Mouse (Mus musculus) stomach, postnatal 0 days (tissue): ENCODE measurements at regions not wholly inside any gene's neighbourhood (a gene's known extent, or its start where the extent isn't known, plus 50 kb on each side); places are given as distances from the start of the nearest gene placed in this dataset.

Experiments
- CTCF ChIP-seq: IDR thresholded peaks from 2 replicates; pipeline ENCODE4 v1.5.1; 2016; ENCODE audit warnings: antibody characterized with exemption, low read depth, mild to moderate bottlenecking, moderate library complexity
- EP300 ChIP-seq: optimal IDR thresholded peaks from 2 replicates; pipeline ENCODE3; 2016; ENCODE audit warnings: antibody characterized with exemption

- TF ChIP-seq CTCF (no peak), EP300 (no peak)
Observed at GRCm38 (mm10) chr6:147723336-147723735, 247.7 kb downstream of the Ccdc91 start.
